Mouse (Mus musculus) thymus, adult 2 months (tissue): ENCODE results near the gene Zkscan3. TPM values are rescaled to one million over a fixed set of nuclear protein-coding genes. Genes with fewer than 3 reads are reported as not detected.
A peak's percentile ranks its signal among the peaks of the same experiment; 100 is the strongest.

Source experiments
- DNase-seq: peaks from one replicate; pipeline ENCODE4 v3.0.0; 2021
- H3K27ac ChIP-seq: fragments of 200-500 bp; 2 replicates; pipeline ENCODE4 v1.5.1; 2012; ENCODE audit warnings: low read length, control low read depth; ENCODE audit not compliant: control insufficient read depth, insufficient read depth
- H3K27me3 ChIP-seq: fragments of 200-500 bp; 2 replicates; pipeline ENCODE4 v1.6.1; 2012; ENCODE audit warnings: mild to moderate bottlenecking, low read length, moderate library complexity, mixed read lengths; ENCODE audit not compliant: control insufficient read depth, insufficient read depth
- H3K36me3 ChIP-seq: fragments of 200-500 bp; 2 replicates; pipeline ENCODE4 v1.6.1; 2012; ENCODE audit warnings: mild to moderate bottlenecking, low read length, moderate library complexity; ENCODE audit not compliant: control insufficient read depth, insufficient read depth
- H3K4me1 ChIP-seq: fragments of 200-500 bp; replicated peaks from 2 replicates; pipeline ENCODE4 v1.6.1; 2012; ENCODE audit warnings: low read length; ENCODE audit not compliant: control insufficient read depth, insufficient read depth
- H3K4me3 ChIP-seq: fragments of 200-500 bp; 2 replicates; pipeline ENCODE4 v1.5.1; 2012; ENCODE audit warnings: mild to moderate bottlenecking, low read length, control low read depth, moderate library complexity; ENCODE audit not compliant: control insufficient read depth, insufficient read depth
- CTCF ChIP-seq: fragments of 200-500 bp; IDR thresholded peaks from 2 replicates; pipeline ENCODE4 v1.5.1; 2012; ENCODE audit warnings: mild to moderate bottlenecking, control low read depth, low read length, moderate library complexity, borderline replicate concordance; ENCODE audit not compliant: control insufficient read depth, poor library complexity, insufficient read depth; ENCODE audit errors: extremely low read depth
- POLR2A ChIP-seq: fragments of 200-500 bp; IDR thresholded peaks from 2 replicates; pipeline ENCODE4 v1.6.1; 2012; ENCODE audit warnings: mild to moderate bottlenecking, low read length, control low read depth, moderate library complexity; ENCODE audit not compliant: control insufficient read depth, poor library complexity, insufficient read depth; ENCODE audit errors: extremely low read depth
- WGBS: fragments of 180-500 bp; shearing (Covaris S2); methylation state at CpG from one replicate; pipeline ENCODE4 v1.1.7; 2018; 5-methylcytosine and 5-hydroxymethylcytosine counted together
- polyA plus RNA-seq: library from polyadenylated mRNA; depleted of rRNA; stranded (reverse); fragments of >200 nt; gene quantifications from 2 replicates; pipeline ENCODE4 v1.2.3, GENCODE M21; 2012; rRNA removed

The Zkscan3 gene
- polyA plus RNA-seq, 1 experiment, result 30.4 TPM

DNA sequence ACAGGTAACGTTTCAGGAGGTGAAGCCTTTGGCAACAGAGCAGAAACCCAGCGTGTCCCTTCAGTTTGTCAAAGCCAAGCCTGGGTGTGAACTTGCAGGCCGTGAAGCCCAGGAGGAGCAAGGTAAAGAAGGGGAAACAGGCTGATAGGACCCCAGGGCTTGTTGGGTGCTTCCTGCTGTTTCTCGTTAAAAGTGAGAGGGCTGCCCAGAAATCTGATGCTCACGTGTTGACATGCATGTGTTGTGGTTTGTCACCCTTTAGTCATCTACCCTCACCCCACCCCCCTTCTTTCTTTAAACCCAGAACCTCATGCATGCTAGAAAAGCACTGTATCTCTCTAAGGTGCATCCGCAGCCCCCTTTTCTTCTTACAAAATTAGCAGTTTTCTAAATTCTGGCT, 35.9 kb downstream of the Zkscan3 start:
- DNase-seq, result peak; percentile 12
- Histone ChIP-seq H3K27ac (peak overlapping the region; percentile 42; the same call in 1 of the 2 replicates), H3K4me3 (no peak overlapping the region), H3K36me3 (peaks cover 9% of the 10 kb centered on the region; the same call in 1 of the 2 replicates), H3K27me3 (no peaks in the 10 kb centered on the region), H3K4me1 (peaks cover 8% of the 10 kb centered on the region)
- no peak for TF ChIP-seq POLR2A
- no peak for TF ChIP-seq CTCF
- WGBS, result 54% methylated on average over 6 of the region's 6 CpGs

DNA sequence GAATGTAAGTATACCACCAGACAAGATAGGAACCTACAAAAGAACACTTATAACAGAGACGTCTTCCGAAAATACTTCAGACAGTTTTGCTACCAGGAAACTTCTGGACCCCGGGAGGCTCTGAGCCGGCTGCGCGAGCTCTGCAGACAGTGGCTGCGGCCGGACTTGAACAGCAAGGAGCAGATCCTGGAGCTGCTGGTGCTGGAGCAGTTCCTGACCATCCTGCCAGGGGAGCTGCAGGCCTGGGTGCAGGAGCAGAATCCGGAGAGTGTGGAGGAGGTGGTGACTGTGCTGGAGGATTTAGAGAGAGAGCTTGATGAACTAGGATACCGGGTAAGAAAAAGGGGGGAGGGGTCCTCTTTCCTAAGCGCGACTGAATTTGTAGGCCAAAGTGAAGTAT, 38.8 kb downstream of the Zkscan3 start:
- peaks cover under 1% of the 10 kb centered on the region; the same call in 1 of the 2 replicates for H3K36me3 ChIP-seq
- peaks cover 8% of the 10 kb centered on the region for H3K4me1 ChIP-seq
- 92% methylated on average over 12 of the region's 12 CpGs for WGBS
- H3K4me3 ChIP-seq, result no peak overlapping the region
- DNase-seq, result no peak
- no peaks in the 10 kb centered on the region for H3K27me3 ChIP-seq
- no peak for TF ChIP-seq POLR2A
- TF ChIP-seq CTCF, result no peak
- no peak overlapping the region for H3K27ac ChIP-seq

DNA sequence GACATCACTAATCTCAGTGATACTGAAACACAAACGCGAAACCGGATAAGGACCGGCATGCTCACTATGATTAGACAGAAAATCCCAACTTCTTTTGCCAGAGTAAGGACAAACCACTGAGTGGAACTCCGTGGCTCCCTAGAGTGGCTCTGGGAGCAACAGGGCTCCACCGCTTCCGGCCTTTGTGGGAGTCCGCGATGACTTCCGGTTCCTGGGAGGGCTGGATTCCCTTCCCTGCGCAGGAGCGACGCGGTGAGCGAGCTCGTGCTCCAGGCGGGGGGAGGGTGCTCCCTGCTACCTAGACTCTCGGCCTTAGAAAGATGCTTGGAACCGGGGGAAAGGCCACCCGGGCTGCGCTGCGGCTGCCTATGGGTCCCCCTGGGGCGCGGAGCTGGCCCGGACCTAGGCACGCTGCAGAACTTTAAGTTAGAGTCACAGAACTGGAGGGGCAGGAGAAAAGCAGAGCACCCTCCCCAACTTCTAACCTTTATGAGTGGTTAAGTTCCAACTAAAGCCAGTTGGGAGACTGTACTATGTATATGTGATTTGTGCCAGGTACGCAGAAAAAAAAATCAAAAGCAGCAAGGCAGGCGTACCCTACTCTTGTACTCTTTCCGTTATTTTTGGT, 39.8 kb downstream of the Zkscan3 start, which contains the start of gene Zscan12:
Gene Zscan12 (plus strand): TSS at position 200 of the 628 bp plus-strand sequence.
- H3K4me1 ChIP-seq, result peaks cover 8% of the 10 kb centered on the region
- TF ChIP-seq POLR2A, result peak; percentile 66
- no peak for TF ChIP-seq CTCF
- peak; percentile 84 for DNase-seq
- H3K27me3 ChIP-seq, result no peaks in the 10 kb centered on the region
- under 1% methylated on average over 29 of the region's 29 CpGs for WGBS
- no peak within 1 kb of the TSS for H3K27ac ChIP-seq
- no peaks in the 10 kb centered on the region for H3K36me3 ChIP-seq
- H3K4me3 ChIP-seq, result peak within 1 kb of the TSS; percentile 63

DNA sequence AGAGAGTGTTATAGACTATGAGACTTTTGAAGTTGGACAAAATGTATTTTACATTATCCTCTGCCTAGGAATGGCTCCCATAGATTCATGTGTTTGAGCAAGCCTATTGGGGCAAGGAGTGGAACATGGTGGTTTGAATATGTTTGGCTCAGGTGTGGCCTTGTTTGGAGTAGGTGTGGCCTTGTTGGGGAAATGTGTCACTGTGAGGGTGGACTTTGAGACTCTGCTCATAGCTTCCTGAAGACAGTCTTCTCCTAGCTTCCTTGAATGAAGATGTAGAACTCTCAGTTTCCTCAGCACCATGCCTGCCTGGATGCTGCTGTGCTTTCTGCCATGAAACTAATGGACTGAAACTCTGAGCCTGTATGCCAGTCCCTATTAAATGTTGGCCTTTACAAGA, 52.0 kb downstream of the Zkscan3 start:
- Histone ChIP-seq H3K27ac (no peak overlapping the region), H3K27me3 (no peaks in the 10 kb centered on the region), H3K4me3 (no peak overlapping the region), H3K4me1 (no peaks in the 10 kb centered on the region), H3K36me3 (no peaks in the 10 kb centered on the region)
- no peak for DNase-seq
- no peak for TF ChIP-seq CTCF
- no peak for TF ChIP-seq POLR2A

DNA sequence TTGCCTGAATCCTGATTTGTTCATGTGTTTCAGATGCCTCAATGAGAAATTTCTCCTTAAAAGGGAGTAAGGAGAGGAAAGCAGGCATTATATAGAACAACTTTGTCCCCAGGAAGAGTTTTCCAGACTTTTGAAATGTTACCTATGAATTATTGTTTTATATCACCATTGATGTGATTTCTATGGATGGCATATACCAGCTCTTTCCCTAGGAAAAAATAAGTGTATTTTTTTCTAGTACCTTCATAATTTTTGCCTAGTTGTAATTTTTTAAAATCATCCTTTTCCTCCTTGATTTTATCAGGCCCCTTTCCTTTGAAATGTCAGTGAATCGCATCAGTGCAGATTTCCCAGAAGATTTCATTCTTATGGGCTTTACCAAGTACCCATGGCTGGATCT, 55.9 kb downstream of the Zkscan3 start, which contains the start of gene Olfr1367:
Gene Olfr1367 (plus strand): TSS at position 301 of the 400 bp plus-strand sequence.
- 89% methylated on average over 1 of the region's 1 CpGs for WGBS
- H3K4me3 ChIP-seq, result no peak within 1 kb of the TSS
- no peaks in the 10 kb centered on the region for H3K36me3 ChIP-seq
- H3K27me3 ChIP-seq, result no peaks in the 10 kb centered on the region
- no peak for TF ChIP-seq CTCF
- no peak for TF ChIP-seq POLR2A
- no peak within 1 kb of the TSS for H3K27ac ChIP-seq
- DNase-seq, result no peak
- no peaks in the 10 kb centered on the region for H3K4me1 ChIP-seq

Other genes with a start within 250 kb of the Zkscan3 start
- gene Trim27, start 223.3 kb downstream of the Zkscan3 start, polyA plus RNA-seq, result 131 and 200 TPM in 2 replicates
- gene Gpx5, start 110.0 kb downstream of the Zkscan3 start, polyA plus RNA-seq, result not detected in 2 replicates
- 0.36 and 0.38 TPM in 2 replicates for gene Gpx6, start 90.6 kb downstream of the Zkscan3 start, polyA plus RNA-seq
- not detected in 2 replicates for gene Olfr1367, start 55.8 kb downstream of the Zkscan3 start, polyA plus RNA-seq
- 1.5 and 1.6 TPM in 2 replicates for gene Zscan12, start 39.9 kb downstream of the Zkscan3 start, polyA plus RNA-seq
- gene Pgbd1, start 38.3 kb upstream of the Zkscan3 start, polyA plus RNA-seq, result 0.36 and 0.55 TPM in 2 replicates
- gene Zscan26, start 51.0 kb upstream of the Zkscan3 start, polyA plus RNA-seq, result 8.2 and 11.3 TPM in 2 replicates
- gene Nkapl, start 65.8 kb upstream of the Zkscan3 start, polyA plus RNA-seq, result 0.11 and 0.12 TPM in 2 replicates
- 0.18 and 0.26 TPM in 2 replicates for gene Zkscan4, start 76.2 kb upstream of the Zkscan3 start, polyA plus RNA-seq
- gene Gm10065, start 76.7 kb upstream of the Zkscan3 start, polyA plus RNA-seq, result not detected in 2 replicates
- gene AK157302, start 92.5 kb upstream of the Zkscan3 start, polyA plus RNA-seq, result 0.07 and 0.09 TPM in 2 replicates
- gene Gm11273, start 98.7 kb upstream of the Zkscan3 start, polyA plus RNA-seq, result 5.6 and 9.5 TPM in 2 replicates
- gene Zkscan8, start 128.4 kb upstream of the Zkscan3 start, polyA plus RNA-seq, result 4.9 and 5.3 TPM in 2 replicates
- gene Olfr1366, start 140.1 kb upstream of the Zkscan3 start, polyA plus RNA-seq, result not detected in 2 replicates
- gene Olfr1535, start 157.1 kb upstream of the Zkscan3 start, polyA plus RNA-seq, result not detected in 2 replicates
- gene Olfr1364, start 179.0 kb upstream of the Zkscan3 start, polyA plus RNA-seq, result not detected in 2 replicates
- not detected in 2 replicates for gene Olfr1362, start 211.3 kb upstream of the Zkscan3 start, polyA plus RNA-seq
- not detected in 2 replicates for gene Olfr11, start 239.8 kb upstream of the Zkscan3 start, polyA plus RNA-seq